Mouse (Mus musculus): ENCODE measurements around the gene Pdap1. TPM values are rescaled to one million over a fixed set of nuclear protein-coding genes. Genes with fewer than 3 reads are reported as not detected.
"Not testable (repeated sequence)": the region's sequence is repeated elsewhere in the genome, so short reads cannot be mapped to it uniquely, and the experiment has no call there.

Gene Pdap1
- total RNA-seq (2021), result 100 to 1,000 TPM in 1 of 2 experiments, 10 to 100 TPM in 1; 93.9 to 102 TPM

DNA sequence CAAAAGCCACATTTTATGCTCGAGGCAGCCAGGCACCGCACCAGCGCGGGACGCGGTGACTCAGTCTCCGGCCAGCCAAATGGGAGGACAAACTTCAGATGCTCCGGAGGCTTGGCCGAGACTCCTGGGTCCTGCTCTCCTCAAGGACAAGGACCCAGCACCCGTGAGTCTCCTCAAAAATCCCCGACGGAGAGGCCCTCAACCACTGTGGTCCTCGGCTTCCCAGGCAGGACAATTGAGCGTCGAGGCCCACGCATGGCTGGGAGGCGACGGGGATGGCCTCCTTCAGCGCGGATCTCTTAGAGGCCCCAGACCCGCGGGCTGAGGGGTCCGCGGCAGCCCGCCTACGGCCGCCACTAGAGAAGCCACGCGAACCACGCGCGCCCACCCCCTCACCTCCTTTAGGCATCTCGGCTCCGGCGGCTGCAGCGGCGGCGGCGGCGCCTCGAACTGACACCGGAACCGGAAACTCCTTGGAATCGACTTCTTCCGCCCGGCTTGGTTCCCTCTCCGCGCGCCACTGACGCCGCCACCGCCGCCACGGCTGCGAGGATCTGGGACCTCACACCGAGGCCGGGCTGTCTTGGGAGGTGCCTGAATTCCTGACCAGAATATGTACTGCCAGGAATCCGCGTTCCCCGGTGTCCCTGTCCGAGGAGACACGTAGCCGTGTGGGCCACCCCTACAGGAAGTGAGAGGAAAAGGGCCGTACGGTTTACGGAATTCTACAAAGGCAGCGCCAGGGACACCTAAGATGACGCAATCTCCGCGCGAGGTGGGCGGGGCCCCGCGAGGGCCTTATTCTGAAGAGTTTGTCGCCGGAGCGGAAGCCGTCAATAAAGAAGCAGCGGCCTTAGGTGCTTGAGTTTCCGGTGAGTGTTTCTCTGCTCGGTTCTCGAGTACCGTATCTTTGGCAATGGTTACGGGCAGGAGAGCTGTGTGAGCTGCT, at the start of gene Pdap1, which contains the start of gene Bud31:
Gene Pdap1 (minus strand): TSS at position 668 of the 949 bp plus-strand sequence.
Gene Bud31 (plus strand): TSS at position 792 of the 949 bp plus-strand sequence.
- intact Hi-C loops (cut with DNase I), result loop anchor here (2.0 kb wide), 1 partner anchor 27 kb away; the partner anchor contains the start of genes Cpsf4 and Ptcd1
- DNase-seq (ENCODE audit: low spot score in 2 of 2), result peak; percentile 96 to 97

DNA sequence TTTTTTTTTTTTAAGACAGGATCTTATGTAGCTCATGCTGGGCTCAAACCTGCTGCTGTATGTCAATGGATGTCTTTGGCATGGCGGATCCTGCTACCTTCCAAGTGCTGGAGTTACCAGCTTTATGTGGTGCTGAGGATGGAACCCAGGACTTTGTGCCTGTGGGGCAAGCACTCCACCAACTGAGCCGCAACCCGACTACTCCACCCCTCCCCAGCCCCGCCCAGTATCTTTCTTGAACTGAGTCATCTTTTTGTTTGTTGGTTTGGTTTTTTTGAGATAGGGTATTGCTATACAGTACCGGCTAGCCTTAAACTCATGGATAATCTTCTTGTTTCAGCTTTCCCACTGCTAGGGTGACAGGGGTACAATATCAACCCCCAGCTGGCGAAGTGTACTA, 49.4 kb upstream of the Pdap1 start:
- DNase-seq (ENCODE audit: low spot score in 2 of 2), result no peak
- intact Hi-C loops (cut with DNase I), result no loop called here

DNA sequence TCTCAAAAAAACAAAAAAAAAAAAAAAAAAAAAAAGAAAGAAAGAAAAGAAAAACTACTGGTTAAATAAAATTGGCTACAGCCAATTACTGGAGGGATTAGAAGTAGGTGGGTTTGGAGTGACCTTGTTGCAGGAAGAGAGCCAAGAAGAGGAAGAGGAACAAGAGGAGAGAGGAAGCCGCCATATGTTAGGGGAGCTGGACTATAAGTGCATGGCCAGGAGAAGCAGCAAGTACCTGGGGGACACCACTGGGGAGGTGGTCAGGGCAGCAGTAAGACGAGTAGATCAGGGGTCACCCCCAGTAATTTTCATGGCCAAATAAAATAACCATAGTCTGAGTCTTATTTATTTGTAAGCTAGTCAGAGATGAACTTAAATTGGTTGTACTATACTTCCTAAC, 45.2 kb upstream of the Pdap1 start:
- intact Hi-C loops (cut with DNase I), result no loop called here
- no peak for DNase-seq (ENCODE audit: low spot score in 2 of 2)

DNA sequence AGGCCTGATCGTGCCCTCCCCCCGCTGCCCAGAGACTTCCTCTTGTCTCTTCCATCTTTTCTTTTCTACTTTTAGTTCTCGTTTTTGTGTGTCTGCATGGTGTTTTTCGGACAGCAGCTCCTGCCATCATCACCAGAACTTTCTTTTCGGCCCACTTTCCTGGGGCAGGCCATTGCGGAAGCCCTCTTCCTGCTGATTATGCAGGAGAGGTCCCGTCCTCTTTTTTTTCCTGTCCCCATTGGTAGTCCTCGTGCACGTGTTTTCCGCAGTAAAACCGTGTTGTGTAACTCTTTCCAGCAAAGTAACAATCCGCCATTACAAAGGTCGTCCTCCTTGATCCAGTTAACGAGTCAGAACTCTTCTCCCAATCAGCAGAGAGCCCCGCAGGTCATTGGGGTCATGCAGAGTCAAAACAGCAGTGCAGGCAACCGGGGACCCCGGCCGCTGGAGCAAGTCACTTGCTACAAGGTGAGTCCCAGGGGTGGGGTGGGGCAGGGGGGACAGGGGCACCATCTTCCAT, 38.5 kb upstream of the Pdap1 start:
- intact Hi-C loops (cut with DNase I), result no loop called here
- DNase-seq (ENCODE audit: low spot score in 2 of 2), result no peak

DNA sequence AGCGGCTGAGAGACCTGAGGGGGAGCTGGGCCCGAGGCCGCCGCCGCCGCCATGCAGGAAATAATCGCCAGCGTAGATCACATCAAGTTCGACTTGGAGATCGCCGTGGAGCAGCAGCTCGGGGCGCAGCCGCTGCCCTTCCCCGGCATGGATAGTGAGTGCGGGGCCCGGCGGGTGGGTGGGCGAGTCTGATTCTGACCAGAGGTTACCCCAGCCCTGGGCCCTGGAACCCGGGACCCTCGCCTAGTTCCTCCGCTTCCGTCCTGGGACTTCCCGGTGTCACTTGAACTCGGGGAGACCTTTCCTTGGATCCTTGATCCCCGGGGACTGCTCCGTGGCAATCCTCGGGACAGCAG, 27.2 kb upstream of the Pdap1 start:
- intact Hi-C loops (cut with DNase I), result loop anchor here (2.0 kb wide), 1 partner anchor 26 kb away; the partner anchor contains the start of genes Bud31 and Pdap1
- DNase-seq (ENCODE audit: low spot score in 2 of 2), result no peak

DNA sequence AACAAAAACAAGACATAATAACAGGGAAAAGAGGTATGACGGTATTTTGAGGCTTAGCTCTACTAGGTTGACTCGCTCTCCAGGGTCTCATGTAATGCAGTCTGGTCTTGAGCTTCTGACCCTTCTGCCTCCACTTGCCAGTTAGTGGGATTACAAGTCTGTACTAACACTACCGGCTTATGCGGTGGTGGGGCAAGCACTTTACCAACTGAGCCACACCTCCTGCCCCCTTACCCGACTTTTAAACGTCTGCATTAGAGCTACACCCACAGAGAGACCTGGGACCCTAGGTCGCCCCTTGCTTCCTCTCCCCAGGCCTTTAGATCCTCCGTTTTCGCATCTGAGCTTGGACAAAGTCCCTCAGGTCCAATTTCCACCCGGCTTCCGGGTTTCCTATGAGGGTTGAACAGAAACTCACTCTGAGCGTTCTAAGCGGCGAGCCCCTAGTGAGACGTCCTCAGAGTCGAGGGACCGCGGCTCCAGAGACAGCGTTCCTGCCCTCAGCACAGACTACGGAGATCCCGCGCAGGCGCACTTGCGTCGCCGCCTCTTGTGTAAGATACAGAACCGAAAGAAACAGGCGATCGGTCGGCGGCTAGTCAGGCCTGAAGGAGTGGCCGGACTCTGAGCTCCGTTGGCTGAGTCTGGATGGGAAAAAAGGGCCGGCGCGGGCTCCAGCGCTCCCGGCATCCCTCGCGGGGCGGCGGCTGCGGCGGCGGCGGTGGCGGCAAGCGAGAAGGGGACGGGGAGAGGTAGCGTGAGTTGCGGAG, 26.7 kb upstream of the Pdap1 start, which contains the start of the genes Ptcd1 and Cpsf4:
Gene Ptcd1 (minus strand): TSS at position 573 of the 770 bp plus-strand sequence.
Gene Cpsf4 (plus strand): TSS at position 678 of the 770 bp plus-strand sequence.
- peak; percentile 98 to 99 for DNase-seq (ENCODE audit: low spot score in 2 of 2)
- intact Hi-C loops (cut with DNase I), result loop anchor here (2.0 kb wide), 1 partner anchor 26 kb away; the partner anchor contains the start of genes Bud31 and Pdap1

DNA sequence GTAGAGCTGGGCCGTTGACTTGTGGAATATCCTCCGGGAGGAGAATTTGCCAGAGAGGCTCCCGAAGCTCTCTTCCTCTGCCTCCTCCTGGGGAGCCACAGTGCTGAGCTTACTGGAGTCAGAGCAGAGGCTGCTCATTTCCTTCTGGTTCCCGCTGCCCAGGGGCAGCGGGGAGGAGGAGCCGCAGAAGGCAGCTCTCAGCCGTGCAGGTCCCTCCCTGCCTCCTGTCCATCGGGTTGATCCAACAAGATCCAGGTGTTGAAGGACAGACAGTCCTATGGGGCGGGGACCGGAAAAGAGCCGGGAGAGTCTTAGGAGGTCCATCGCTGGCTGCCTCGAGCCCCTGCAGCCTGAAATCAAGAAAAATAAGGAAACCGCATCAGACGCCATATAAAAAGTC, 25.1 kb upstream of the Pdap1 start:
- intact Hi-C loops (cut with DNase I), result no loop called here
- no peak for DNase-seq (ENCODE audit: low spot score in 2 of 2)

DNA sequence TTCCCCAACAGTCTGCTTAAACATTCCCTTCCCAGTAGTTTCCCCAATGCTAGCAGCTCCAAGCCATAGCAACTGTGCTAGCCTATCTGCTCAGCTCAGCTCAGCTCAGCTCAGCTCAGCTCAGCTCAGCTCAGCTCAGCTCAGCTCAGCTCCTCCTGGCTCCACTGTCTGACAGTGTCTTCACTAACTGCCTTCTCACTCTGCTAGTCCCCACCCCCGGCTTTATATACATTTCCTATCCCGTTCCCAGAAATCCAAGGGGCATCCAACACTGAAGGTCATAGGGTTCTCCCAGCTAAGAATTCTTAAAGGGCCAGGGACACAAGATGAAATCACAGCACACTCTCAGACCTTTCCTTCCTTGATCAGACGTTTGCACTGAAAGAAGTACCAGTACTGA, 24.7 kb upstream of the Pdap1 start:
- no peak for DNase-seq (ENCODE audit: low spot score in 2 of 2)
- intact Hi-C loops (cut with DNase I), result no loop called here

DNA sequence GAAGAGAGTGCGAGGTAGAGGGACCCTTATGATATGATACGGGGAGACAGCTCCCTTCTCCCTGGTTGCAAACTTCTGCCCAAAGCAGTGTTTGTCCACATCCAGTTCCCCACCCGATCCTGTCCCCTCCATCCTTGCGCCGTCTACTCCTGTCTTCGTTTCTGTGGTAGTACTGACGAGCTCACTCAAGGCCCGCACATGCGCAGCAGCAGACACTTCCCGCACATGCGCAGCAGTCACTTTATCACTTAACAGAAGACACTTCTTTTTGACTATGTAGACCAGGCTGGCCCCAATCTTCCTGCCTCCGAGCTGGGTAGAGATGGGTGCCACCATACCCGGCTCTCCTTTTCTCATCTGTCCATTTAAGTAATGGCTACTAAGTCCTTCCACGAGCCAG, 21.3 kb upstream of the Pdap1 start:
- intact Hi-C loops (cut with DNase I), result no loop called here
- no peak for DNase-seq (ENCODE audit: low spot score in 2 of 2)

DNA sequence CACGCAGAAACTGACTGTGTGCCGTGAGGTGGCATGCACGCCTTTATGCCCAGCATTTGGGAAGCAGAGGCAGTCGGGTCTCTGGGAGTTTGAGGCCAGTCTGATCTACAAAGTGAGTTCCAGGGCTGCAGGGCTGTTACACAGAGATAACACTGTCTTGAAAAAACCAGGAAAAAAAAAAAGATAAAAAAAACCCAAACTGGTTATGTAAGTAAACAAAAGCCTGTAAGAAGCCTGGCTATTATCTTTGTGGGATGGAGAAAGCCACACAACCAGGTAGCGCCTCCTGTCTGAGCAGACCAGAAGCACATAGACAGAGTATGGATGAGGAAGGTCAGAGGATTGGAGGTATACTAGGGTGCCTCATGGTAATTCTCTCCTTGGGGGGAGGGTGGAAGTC, 12.7 kb upstream of the Pdap1 start:
- intact Hi-C loops (cut with DNase I), result no loop called here
- no peak for DNase-seq (ENCODE audit: low spot score in 2 of 2)

DNA sequence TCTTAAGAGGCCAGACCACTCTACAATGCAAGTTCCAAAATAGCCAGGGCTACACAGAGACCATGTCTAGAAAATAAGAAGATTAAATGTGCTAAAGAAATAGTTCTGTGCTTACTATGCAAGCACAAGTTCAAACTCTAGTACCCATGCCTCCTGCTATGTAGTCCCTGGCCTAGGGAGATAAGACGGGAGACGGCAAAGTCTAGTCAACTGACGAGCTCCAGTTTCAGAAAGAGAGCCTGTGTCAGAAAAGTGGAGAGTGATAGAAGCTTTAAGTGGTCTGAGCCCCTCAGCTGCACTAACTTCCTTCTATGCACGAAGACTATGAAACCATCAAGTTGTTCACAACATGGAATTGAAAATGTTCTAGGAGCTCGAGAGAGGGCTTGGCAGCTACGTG, 9.3 kb upstream of the Pdap1 start:
- intact Hi-C loops (cut with DNase I), result no loop called here
- no peak for DNase-seq (ENCODE audit: low spot score in 2 of 2)

DNA sequence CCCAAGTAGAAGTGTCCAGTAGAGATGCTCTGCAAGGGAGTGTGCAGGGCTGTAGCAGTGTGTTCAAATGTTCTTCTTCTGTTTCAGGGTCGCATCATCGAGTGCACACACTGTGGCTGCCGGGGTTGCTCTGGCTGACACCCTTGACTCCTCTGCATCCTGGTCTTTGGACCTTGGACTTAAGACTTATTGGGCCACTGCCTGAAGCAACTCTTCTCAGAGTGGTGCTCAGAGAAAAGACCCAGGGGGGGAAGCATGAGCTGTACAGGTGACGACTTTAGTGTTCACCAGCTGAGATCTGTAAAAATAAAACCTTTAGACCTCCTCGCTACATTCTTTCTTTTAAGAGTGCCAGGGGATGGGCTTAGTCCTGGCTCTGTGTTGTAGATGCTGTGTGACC, 7.7 kb upstream of the Pdap1 start:
- DNase-seq (ENCODE audit: low spot score in 2 of 2), result no peak
- intact Hi-C loops (cut with DNase I), result no loop called here

DNA sequence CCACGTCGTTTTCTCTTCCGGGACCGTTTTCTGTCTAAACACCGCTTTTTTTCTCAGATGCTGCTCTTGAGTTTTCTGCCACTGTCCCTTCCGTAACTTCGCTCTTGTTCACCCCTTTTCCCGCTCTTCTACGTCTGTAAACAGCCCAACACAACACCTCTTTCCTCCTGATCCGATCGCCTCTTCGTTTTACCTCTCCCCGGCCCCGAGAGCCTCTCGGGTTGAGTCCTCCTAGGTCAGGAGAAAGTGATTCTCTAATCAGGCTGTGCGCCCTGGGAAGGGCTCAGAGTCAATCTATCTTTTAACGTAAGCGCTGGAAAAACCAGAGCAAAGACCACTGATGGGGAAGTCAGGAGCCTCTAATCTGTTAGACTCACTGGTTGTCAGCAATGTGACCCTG, 573 bp upstream of the Pdap1 start:
- intact Hi-C loops (cut with DNase I), result loop anchor here (2.0 kb wide), 1 partner anchor 26 kb away; the partner anchor contains the start of genes Cpsf4 and Ptcd1
- DNase-seq (ENCODE audit: low spot score in 2 of 2), result no peak

DNA sequence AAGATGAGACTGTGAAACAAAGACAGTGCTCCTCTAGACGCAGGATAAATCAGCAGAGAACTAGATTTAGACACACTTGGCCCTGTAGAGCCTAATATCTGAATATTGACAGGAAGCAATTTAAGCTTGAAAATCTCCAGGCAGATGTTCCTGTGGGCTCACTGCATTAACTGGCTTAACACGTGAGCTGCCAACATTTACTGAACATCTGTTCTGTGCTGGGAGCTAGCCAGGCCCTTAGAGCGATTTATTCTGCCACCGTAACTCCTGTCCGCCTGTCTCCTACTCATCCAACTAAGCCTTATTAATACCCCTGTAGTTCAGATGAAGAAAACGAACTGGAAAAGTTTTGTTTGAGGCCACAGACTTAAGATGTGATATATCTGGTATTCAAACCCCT, 1.2 kb downstream of the Pdap1 start:
- DNase-seq (ENCODE audit: low spot score in 2 of 2), result no peak
- intact Hi-C loops (cut with DNase I), result no loop called here

DNA sequence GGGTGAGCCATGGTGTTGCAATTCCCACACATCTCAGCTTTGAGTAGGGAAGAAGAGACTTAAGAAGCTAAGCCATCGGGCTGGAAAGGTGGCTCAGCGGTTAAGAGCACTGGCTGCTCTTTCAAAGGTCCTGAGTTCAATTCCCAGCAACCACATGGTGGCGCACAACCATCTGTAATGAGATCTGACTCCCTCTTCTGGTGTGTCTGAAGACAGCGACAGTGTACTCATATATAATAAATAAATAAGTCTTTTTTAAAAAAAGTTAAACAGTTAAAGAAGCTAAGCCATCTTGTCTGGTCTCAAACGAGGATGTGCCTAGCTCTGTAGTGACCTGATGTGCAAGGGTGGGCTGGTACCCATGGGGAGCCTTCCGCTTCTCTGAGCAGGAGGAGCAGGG, 6.8 kb downstream of the Pdap1 start:
- DNase-seq (ENCODE audit: low spot score in 2 of 2); intact Hi-C loops (cut with DNase I): not testable (repeated sequence)

DNA sequence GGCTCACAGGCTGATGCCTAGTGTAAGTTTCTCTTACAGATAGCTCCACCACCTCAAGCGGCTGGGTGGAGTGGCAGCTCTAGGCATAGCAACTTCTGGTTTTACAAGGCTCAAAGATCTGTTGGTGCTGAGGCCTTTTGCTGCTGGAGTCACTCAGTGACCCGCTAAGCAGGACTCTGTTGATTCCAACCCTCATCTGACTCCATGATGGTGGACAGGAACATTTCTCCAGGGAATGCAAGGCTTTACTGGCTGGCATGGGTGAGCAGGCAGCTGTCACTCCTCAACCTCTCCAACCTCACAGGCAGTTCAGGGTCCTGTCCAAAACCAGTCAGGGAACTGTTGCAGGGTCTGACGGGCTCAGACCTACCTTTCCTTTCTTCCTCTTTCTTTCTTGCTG, 9.0 kb downstream of the Pdap1 start:
- DNase-seq (ENCODE audit: low spot score in 2 of 2), result no peak
- intact Hi-C loops (cut with DNase I), result no loop called here

DNA sequence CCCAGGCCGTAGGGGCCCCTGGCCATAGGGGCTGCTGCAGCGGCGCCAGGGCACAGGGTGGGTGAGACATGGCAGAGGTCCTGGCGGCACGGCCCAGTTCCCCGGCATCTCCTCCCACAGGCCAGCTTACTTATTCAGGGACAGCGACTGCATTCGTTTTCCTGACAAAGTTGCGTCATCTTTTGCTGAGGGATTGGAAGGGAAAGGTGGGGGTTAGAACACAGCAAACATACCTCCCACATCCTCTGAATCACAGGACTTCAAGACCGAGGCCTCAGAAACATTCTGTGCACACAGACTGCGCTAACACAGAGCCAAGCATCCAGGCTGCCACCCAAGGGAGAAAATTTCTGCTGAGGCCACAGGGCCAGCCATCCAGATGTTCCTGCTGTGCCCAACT, 9.8 kb downstream of the Pdap1 start:
- intact Hi-C loops (cut with DNase I), result no loop called here
- DNase-seq (ENCODE audit: low spot score in 2 of 2), result peak; percentile 59 to 72

DNA sequence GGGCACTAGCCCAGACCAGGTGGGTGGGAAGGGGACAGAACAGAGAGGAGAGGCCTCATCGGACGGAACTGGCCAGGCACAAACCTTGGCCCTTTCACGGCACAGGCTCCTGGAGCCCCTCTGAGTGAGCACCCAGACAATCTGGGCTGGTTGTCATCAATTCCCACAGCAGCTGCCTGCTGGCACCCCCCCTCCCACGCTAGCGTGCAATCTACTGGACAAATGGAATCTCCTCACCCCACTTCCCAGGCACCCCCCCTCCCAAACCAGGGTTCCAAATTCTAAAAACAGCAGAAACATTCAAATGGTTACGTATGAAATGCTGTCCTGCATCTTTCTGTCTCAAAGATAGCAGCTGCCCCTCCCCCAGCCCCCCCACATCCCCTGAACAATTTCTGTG, 10.3 kb downstream of the Pdap1 start:
- peak in 1 of 2 experiments; percentile 54 for DNase-seq (ENCODE audit: low spot score in 2 of 2)
- intact Hi-C loops (cut with DNase I), result not testable (repeated sequence)

DNA sequence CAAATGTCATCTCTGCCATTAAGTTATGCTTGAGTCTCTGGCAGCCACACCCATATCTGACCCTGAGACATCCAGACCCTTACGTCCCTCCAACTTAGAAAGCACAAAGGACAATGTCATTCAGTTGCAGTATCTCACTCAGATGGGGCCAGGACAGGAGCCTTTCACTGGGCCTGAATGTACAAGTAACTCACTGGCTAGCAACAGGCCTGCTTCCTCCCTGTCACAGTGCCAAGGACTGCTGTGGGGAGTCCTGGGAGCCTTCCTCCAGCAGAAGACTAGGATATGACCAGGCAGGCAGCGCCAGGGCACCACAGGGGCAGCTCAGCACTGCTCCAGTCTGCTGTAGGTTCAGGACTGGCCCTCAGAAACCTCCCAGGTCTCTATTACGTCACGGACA, 10.9 kb downstream of the Pdap1 start:
- no peak for DNase-seq (ENCODE audit: low spot score in 2 of 2)
- intact Hi-C loops (cut with DNase I), result no loop called here

DNA sequence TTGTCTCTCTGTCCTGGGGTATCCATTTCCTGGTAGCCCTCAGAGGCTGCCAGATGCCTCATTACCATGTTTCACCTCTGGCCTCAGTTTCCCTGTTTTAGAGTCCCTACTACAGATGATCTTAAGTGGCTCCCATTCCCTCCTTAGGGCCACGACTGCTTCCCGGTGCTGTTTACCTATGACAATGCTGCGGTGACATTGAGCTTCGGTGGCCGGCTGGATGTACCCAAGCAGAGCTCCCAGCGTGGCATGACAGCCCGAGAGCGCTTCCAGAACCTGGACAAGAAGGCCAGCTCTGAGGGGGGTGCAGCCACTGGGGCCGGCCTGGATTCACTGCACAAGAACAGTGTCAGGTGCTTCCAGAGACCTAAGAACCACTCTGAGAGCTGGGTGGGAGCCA, 13.5 kb downstream of the Pdap1 start:
- intact Hi-C loops (cut with DNase I), result no loop called here
- no peak for DNase-seq (ENCODE audit: low spot score in 2 of 2)

All from left cerebral cortex, postnatal 36 days (tissue).